Mouse (Mus musculus) kidney, adult 18-20 months (tissue): ENCODE data around the gene Ptprn.

ENCODE experiments used
- DNase-seq: peaks from one replicate; pipeline ENCODE4 v3.0.0; 2021

Ptprn gene

DNA sequence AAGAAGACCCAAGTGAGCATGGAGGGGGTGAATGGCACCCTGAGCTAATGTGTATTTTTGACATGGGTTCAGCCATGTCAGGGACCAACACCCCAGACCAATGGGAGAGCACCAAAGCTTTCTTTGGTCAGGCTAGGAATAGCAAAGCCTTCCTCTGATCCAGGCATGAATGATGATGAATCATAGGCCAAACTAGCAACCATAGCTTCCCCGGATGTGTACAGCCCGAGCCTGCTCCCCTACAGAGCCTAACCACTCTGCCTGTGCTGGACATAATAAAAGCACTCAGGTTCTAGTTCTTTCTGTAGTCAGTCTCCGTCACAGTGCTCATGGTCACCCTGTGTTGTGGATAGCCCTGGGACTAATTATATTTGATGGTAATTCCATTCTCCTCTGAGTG, 42.8 kb downstream of the Ptprn start:
- DNase-seq: no peak

DNA sequence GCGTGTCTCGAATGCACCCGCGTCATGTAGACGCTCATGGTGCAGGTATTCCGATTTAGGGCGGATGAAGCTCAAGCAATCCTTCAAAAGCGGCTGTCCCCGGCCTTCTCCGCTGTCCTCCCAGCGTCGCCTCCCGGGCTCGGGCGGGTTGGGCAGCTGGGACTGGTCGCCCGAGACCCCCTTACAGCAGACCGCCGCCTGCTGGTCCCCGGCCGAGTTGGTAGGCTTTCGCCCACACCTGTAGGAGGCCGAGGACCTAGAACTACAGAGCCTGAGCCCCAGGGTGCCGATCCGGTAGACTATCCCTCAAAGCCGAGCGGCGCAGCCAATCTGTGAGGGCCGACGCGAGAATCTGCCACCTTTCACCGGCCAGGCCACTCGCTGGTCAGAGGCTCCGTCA, 44.8 kb downstream of the Ptprn start, which contains the start of gene Tuba4a:
Gene Tuba4a, minus strand, starts transcription at position 335 of the 400 bp plus-strand sequence.
- no peak for DNase-seq

DNA sequence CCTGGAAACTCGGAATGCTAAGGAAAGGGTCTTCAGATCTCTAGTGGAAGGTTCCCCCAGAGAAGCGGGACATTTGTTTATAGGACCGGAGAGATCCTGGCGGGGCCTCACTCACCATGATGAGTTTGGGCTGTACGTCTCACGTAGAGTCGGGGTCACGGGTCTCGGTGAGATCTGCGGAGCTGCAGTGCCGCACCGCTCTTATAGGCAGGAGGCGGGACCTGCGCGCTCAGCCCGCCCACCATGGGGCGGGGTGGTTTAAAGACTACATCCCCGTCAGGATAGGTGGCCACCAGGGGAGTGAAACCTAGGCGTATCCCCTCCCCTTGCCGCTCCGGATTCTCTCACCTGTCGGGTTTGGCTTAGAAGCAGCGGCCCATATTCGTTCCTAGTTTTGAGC, 45.2 kb downstream of the Ptprn start:
- DNase-seq: peak; percentile 97

DNA sequence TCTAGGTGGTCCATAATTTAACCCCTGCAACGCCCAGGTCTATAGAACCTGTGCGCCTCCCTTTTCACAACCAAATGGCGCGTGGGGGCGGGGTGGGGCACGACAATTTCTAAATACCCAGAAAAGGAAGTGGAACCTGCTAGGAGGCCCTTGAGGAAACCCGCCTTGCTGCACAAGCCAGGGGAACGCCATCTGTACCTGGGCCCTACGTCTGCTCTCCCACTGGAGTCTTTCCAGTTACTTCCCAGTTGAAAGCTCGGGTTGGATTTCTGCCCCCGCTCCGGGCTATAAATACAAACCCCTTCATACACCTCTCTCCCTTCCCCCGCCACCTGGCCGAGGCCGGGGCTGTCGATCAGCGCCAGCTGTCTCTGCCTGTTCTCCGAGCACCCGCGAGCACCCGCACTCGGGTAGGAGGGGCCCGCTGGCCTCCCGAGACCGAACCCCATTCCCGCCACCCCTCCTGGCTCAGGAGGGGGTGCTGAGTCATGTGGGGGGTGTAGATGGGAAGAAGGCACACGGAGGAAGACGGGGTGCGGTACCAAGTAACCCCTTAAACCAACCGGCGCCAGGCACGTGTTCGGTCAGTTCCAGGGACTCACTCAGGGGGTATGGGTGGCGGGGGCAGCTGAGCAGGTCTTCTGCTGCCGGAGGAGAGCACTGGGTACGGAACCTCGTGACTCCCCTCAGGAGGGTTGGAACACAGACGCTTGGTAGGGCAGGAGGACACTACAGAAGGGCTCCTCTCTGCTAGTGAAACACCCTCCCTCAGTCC, 45.9 kb downstream of the Ptprn start:
- peak; percentile 62 for DNase-seq

DNA sequence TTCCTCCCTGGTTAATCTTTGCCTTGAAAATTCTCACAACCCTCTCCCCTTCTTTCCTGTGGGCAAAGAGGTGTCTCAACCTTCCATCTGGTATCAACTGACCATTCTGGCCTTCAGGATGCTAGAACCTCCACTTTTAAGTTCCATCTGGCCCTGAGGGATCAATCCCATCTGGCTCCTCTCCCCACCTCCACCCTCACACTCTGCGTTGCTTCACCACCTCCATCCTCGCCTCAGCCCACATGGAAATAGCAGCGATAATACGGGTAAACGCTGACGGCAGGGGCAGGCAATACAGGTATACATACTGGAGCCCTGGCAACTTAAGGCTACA, 46.4 kb downstream of the Ptprn start:
- no peak for DNase-seq

GRCm38 (mm10) chr1:75216797-75217585, 47.3 kb downstream of the Ptprn start:
- DNase-seq: peak; percentile 57

DNA sequence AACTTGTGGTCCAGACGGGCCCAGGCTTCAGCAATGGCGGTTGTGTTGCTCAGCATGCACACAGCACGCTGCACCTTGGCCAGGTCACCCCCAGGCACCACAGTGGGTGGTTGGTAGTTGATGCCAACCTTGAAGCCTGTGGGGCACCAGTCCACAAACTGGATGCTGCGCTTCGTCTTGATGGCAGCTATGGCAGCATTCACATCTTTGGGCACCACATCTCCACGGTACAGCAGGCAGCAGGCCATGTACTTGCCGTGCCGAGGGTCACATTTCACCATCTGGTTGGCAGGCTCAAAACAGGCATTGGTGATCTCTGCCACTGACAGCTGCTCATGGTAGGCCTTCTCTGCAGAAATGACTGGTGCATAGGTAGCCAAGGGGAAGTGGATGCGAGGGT, 48.5 kb downstream of the Ptprn start:
- no peak for DNase-seq

- peak; percentile 84 for DNase-seq
These were observed 49.4 kb downstream of the Ptprn start for GRCm38 (mm10) chr1:75214886-75215285.

- peak; percentile 86 for DNase-seq
These were observed 49.9 kb downstream of the Ptprn start for GRCm38 (mm10) chr1:75214442-75214841.

GRCm38 (mm10) chr1:75213096-75213495, 51.2 kb downstream of the Ptprn start:
- no peak for DNase-seq

DNA sequence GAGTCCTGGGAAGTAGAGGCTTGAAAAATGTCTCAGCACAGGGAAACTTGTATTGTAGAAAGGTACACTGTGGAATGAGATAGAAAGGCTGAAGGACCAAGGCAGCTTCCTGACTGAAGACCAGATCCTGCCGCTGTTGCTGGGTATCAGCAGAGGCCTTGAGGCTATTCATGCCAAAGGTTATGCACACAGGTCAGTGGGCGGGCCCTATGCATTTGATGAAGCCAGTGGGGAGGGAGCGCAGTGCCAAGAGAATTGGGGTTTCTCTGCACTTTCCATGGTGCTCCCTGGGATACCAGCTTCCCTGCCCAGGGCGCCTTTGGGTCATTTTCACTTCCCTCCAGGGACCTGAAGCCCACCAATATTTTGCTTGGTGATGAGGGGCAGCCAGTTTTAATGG, 51.8 kb downstream of the Ptprn start:
- no peak for DNase-seq

DNA sequence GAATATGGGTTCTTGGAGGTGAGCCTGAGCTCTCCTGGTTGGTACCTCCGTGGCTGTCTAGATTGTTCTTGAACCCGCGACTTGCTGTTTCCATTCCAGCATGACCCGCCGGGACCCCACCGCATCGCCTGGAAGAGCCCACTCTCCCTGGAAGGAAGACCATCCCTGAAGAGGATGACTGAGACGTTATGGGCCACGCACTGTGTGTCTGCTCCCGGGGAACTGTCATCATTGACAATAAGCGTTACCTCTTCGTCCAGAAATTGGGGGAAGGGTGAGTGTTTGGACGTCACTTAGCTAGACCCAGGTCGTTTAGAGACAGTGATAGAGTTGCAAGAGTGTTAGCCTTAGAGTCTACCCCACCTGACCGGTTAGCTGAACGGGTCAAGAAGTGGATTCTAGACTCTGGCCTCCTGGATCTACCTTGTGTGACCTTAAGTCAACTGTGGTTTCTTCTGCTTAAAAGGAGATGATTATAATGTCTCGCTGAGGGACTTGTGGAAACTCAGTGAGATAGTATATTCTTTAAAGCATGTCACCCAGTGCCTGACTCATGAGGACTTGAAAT, 53.1 kb downstream of the Ptprn start:
- DNase-seq: no peak

DNA sequence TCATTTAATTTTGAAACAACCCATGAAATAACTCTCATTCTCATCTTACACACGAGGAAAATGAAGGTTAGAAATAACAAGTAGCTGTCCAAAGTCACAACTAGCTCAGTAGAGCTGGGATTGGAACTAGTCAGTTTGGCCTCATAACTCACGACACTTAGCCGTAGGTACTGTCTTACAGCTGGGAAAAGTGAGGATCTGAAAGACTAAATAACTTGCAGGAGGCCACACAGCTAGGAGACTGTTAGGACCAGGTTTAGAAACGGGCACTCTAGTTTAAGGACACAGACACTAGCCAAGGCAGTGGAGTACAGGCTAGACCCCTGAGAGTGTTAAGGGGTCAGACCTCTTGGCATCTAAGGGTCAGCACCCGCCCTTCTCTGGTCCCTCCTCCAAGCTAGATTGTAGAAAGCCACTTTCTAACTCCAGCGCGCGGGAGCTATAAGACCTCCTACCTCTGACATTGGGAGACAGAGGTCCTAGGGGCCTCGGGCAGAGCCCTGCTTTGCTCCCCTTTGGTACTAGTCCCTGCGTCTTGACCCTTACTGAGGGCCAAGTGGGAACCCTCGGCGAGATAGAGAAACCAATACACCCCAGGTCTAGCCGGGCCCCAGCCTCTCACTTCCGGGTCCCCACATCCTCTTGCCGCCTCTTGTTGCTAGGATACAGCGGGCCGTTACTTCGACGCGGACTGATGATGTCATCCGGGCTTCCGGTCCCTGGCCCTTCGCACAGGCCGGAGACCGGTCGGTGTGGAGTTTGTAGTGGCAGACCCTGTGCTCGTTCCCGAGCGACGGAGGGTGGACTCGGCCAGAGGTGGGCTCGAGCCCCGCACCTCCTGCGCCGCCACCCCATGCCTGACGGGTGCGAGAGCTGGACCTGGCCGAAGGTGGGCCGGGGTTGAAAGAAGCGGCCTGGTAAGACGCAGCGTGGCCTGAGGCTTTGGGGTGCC, 53.9 kb downstream of the Ptprn start, which contains the start of the genes Glb1l and Stk16:
Gene Glb1l, minus strand, starts transcription at position 678 of the 952 bp plus-strand sequence.
Gene Stk16, plus strand, starts transcription at position 703 of the 952 bp plus-strand sequence.
- DNase-seq: peak; percentile 98

DNA sequence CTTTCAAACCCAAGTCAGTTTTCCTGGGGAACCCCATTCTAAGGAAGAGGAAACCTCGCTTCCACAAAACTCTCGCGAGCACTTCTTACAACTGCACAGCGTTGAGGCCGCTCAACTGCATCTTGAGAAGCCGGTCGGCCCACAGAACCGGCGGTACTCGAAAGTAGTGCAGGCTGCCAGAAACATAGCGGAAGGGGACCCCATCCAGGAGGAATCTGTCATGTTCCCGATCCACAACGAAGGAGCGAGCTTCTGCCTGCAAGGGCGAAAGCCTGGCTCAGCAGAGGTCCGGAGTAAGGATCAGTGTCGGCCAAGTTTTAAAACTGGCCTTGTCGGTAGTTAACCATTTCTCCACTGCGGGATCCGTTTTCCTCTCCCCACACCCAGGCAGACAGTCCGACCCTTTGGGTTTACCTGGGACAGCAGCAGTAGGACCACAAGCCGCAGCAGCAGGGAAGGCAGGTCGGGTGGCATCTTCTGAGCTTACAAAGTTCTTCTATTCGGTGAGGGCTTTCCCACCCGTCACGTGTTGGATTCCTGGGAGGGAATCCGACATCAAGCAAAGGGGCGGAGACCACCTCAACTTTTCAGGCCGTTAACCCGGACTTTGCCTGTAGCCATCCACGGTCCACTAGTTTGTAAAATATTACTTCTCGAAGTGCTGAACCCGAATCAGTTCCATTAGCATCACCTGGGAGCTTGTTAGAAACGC, 55.2 kb downstream of the Ptprn start:
- DNase-seq: peak; percentile 85

DNA sequence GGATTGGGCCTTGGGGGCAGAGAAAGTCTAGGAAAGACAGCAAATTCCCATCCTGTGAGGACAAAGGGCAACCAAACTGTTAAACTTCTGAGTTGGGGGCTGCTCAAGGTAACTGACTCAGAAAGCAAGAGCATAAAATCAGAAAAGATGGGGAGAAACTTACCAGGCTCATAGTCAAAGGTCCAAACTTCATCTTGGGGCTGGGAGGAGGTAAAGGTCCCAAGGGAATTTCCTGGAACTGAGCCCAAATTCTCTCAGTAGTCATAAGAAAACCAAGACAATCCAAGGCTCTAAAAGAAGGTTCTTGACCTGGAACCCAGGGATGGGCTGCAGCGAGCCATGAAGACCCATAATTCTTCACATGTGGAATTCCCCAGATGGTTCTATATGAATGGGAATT, 63.1 kb downstream of the Ptprn start:
- no peak for DNase-seq
